Mouse (Mus musculus) MEL (cell line): ENCODE results near the gene Gm20388. TPM values are rescaled to one million over a fixed set of nuclear protein-coding genes. Genes with fewer than 3 reads are reported as not detected.

ENCODE experiments used
- DNase-seq: peaks from one replicate; pipeline ENCODE4 v3.0.0; 2011; ENCODE audit warnings: low read depth, low spot score
- H3K27ac ChIP-seq: 2 replicates; pipeline ENCODE4 v1.5.1; 2012; ENCODE audit warnings: low read depth, mild to moderate bottlenecking, control low read depth, low read length, moderate library complexity; ENCODE audit not compliant: control insufficient read depth
- H3K27me3 ChIP-seq, 2 experiments: fragments of 150-350 bp in 1 of 2; sonication (generic) in 1 of 2; 2 replicates each; pipeline ENCODE4 v1.6.1; 2012; ENCODE audit warnings: low read length in 2 of 2, mild to moderate bottlenecking in 2 of 2, improper control_type of control experiment in 1 of 2, moderate library complexity in 1 of 2; ENCODE audit not compliant: insufficient read depth in 2 of 2, control insufficient read depth in 1 of 2
- H3K36me3 ChIP-seq, 2 experiments: 2 replicates each; pipeline ENCODE4 v1.6.1; 2012 to 2014; ENCODE audit warnings: low read length in 2 of 2, improper control_type of control experiment in 1 of 2, inconsistent platforms in 1 of 2, mild to moderate bottlenecking in 1 of 2; ENCODE audit not compliant: insufficient read depth in 2 of 2, control insufficient read depth in 1 of 2
- H3K4me1 ChIP-seq, 2 experiments: fragments of 150-350 bp in 1 of 2; sonication (generic) in 1 of 2; 2 replicates each; pipeline ENCODE4 v1.6.1; 2012; ENCODE audit warnings: low read length in 2 of 2, improper control_type of control experiment in 1 of 2, mild to moderate bottlenecking in 1 of 2; ENCODE audit not compliant: insufficient read depth in 2 of 2, control insufficient read depth in 1 of 2
- H3K4me3 ChIP-seq, 2 experiments: fragments of 150-350 bp in 1 of 2; sonication (generic) in 1 of 2; 2 replicates each; pipeline ENCODE4 v1.5.1; 2012; ENCODE audit warnings: low read depth in 2 of 2, low read length in 2 of 2, mild to moderate bottlenecking in 2 of 2, moderate library complexity in 2 of 2, control low read depth in 1 of 2, improper control_type of control experiment in 1 of 2; ENCODE audit not compliant: control insufficient read depth in 1 of 2, insufficient read depth in 1 of 2
- H3K79me2 ChIP-seq: 2 replicates; pipeline ENCODE4 v1.6.1; 2012; ENCODE audit warnings: mild to moderate bottlenecking, low read length, moderate library complexity; ENCODE audit not compliant: control insufficient read depth, poor library complexity, insufficient read depth
- H3K9ac ChIP-seq: 2 replicates; pipeline ENCODE4 v1.6.1; 2012; ENCODE audit warnings: low read depth, mild to moderate bottlenecking, control low read depth, low read length, moderate library complexity; ENCODE audit not compliant: control insufficient read depth, poor library complexity, severe bottlenecking
- H3K9me3 ChIP-seq: fragments of 150-350 bp; sonication (generic); replicated peaks from 2 replicates; pipeline ENCODE4 v1.6.1; 2012; ENCODE audit warnings: mild to moderate bottlenecking, low read length, improper control_type of control experiment, moderate library complexity; ENCODE audit not compliant: insufficient read depth
- BHLHE40 ChIP-seq: IDR thresholded peaks from 2 replicates; pipeline ENCODE4 v1.6.1; 2012; ENCODE audit warnings: low read depth, mild to moderate bottlenecking, inconsistent platforms, low read length, improper control_type of control experiment, borderline replicate concordance
- CTCF ChIP-seq, 3 experiments: IDR thresholded peaks in 2 of 3; conservative IDR thresholded peaks in 1 of 3; 2 replicates each; pipeline ENCODE4 v1.5.1; 2011 to 2012; ENCODE audit warnings: low read length in 3 of 3, low read depth in 2 of 3, mild to moderate bottlenecking in 2 of 3, improper control_type of control experiment in 1 of 3, inconsistent platforms in 1 of 3, mixed read lengths in 1 of 3, moderate library complexity in 1 of 3; ENCODE audit not compliant: control insufficient read depth in 1 of 3, insufficient read depth in 1 of 3, poor library complexity in 1 of 3, severe bottlenecking in 1 of 3
- E2F4 ChIP-seq: IDR thresholded peaks from 2 replicates; pipeline ENCODE4 v1.6.1; 2011; ENCODE audit warnings: low read depth, low read length, improper control_type of control experiment, borderline replicate concordance
- ELF1 ChIP-seq: IDR thresholded peaks from 2 replicates; pipeline ENCODE4 v1.6.1; 2014; ENCODE audit warnings: low read depth, mild to moderate bottlenecking, inconsistent platforms, low read length, improper control_type of control experiment, moderate library complexity
- GATA1 ChIP-seq: IDR thresholded peaks from 2 replicates; pipeline ENCODE4 v1.6.1; 2011; ENCODE audit warnings: low read depth, low read length, improper control_type of control experiment
- HCFC1 ChIP-seq: IDR thresholded peaks from 2 replicates; pipeline ENCODE4 v1.6.1; 2012; ENCODE audit warnings: low read depth, mild to moderate bottlenecking, inconsistent platforms, low read length, improper control_type of control experiment, moderate library complexity
- MEF2A ChIP-seq: IDR thresholded peaks from 2 replicates; pipeline ENCODE4 v1.6.1; 2014; ENCODE audit warnings: low read depth, mild to moderate bottlenecking, inconsistent platforms, low read length, improper control_type of control experiment; ENCODE audit not compliant: poor library complexity, insufficient replicate concordance, severe bottlenecking; ENCODE audit errors: extremely low read depth
- MXI1 ChIP-seq: IDR thresholded peaks from 2 replicates; pipeline ENCODE4 v1.6.1; 2011; ENCODE audit warnings: mild to moderate bottlenecking, low read depth, low read length, improper control_type of control experiment
- MYB ChIP-seq: IDR thresholded peaks from 2 replicates; pipeline ENCODE4 v1.6.1; 2011; ENCODE audit warnings: mild to moderate bottlenecking, low read depth, low read length, improper control_type of control experiment
- MYC ChIP-seq: IDR thresholded peaks from 2 replicates; pipeline ENCODE4 v1.6.1; 2011; ENCODE audit warnings: low read depth, mild to moderate bottlenecking, low read length, improper control_type of control experiment, moderate library complexity
- NELFE ChIP-seq: IDR thresholded peaks from 2 replicates; pipeline ENCODE4 v1.6.1; 2011; ENCODE audit warnings: low read depth, low read length, improper control_type of control experiment
- POLR2AphosphoS5 ChIP-seq: IDR thresholded peaks from 2 replicates; pipeline ENCODE4 v1.6.1; 2012; ENCODE audit warnings: low read depth, borderline replicate concordance, mild to moderate bottlenecking, inconsistent platforms, low read length, moderate library complexity, mixed read lengths
- RAD21 ChIP-seq: IDR thresholded peaks from 2 replicates; pipeline ENCODE4 v1.6.1; 2011; ENCODE audit warnings: mild to moderate bottlenecking, low read depth, low read length, improper control_type of control experiment
- RCOR1 ChIP-seq: IDR thresholded peaks from 2 replicates; pipeline ENCODE4 v1.6.1; 2012; ENCODE audit warnings: low read depth, mild to moderate bottlenecking, inconsistent platforms, low read length, improper control_type of control experiment
- SIN3A ChIP-seq: IDR thresholded peaks from 2 replicates; pipeline ENCODE4 v1.6.1; 2012; ENCODE audit warnings: low read length, improper control_type of control experiment, inconsistent platforms
- TAL1 ChIP-seq: IDR thresholded peaks from 2 replicates; pipeline ENCODE4 v1.6.1; 2012; ENCODE audit warnings: mild to moderate bottlenecking, inconsistent platforms, low read length, moderate library complexity, mixed read lengths
- TBP ChIP-seq: IDR thresholded peaks from 2 replicates; pipeline ENCODE4 v1.8.0; 2011; ENCODE audit warnings: low read depth, low read length, improper control_type of control experiment
- UBTF ChIP-seq: IDR thresholded peaks from 2 replicates; pipeline ENCODE4 v1.6.1; 2012; ENCODE audit warnings: low read depth, mild to moderate bottlenecking, inconsistent platforms, low read length, improper control_type of control experiment, moderate library complexity, borderline replicate concordance; ENCODE audit not compliant: insufficient read depth
- USF1 ChIP-seq: IDR thresholded peaks from 2 replicates; pipeline ENCODE4 v1.6.1; 2014; ENCODE audit warnings: low read depth, mild to moderate bottlenecking, inconsistent platforms, low read length, improper control_type of control experiment, moderate library complexity
- ZC3H11A ChIP-seq: IDR thresholded peaks from 2 replicates; pipeline ENCODE4 v1.6.1; 2012; ENCODE audit warnings: low read depth, mild to moderate bottlenecking, inconsistent platforms, low read length, improper control_type of control experiment
- ZMIZ1 ChIP-seq: IDR thresholded peaks from 2 replicates; pipeline ENCODE4 v1.6.1; 2012; ENCODE audit warnings: low read depth, mild to moderate bottlenecking, inconsistent platforms, low read length, improper control_type of control experiment, moderate library complexity
- ZNF384 ChIP-seq: IDR thresholded peaks from 2 replicates; pipeline ENCODE4 v1.6.1; 2012; ENCODE audit warnings: low read depth, mild to moderate bottlenecking, inconsistent platforms, low read length, improper control_type of control experiment
- polyA plus RNA-seq, 2 experiments: library from polyadenylated mRNA; stranded (reverse) in 1 of 2; unstranded in 1 of 2; fragments of >175 nt in 1 of 2; fragments of >200 nt in 1 of 2; gene quantifications; 2 replicates each; pipeline versions ENCODE4 v1.2.1 to v1.2.4; 2012; ENCODE audit warnings: low replicate concordance in 2 of 2, low read depth in 1 of 2; ENCODE audit not compliant: insufficient read length in 2 of 2, insufficient read depth in 1 of 2, missing spikeins in 1 of 2
- total RNA-seq: library from RNA; depleted of rRNA; stranded (reverse); fragments of 300-350 nt; gene quantifications from 2 replicates; pipeline ENCODE4 v1.2.3, GENCODE M21; 2012

Gm20388 gene
- total and polyA plus RNA-seq, 3 experiments = 11.1 to 17.8 TPM; not detected in 1

DNA sequence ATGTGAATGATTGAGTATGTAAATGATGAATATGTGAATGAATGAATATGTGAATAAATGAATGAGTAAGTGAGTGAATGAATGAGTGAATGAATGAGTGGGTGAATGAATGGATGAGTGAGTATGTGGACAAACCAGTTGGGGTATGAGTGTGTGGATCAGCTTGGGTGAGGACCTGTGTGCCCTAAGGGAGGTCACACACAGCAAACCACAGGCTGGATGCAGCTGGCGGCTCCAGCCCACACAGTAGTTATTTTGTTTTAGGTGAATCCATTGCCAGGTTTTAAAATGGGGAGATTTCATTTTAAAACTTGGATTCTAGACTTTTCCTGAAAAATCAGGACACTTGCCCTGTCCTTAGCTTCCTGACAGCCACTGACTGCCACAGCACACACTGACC is 2341.1 kb downstream of the Gm20388 start:
- no peaks in the 10 kb centered on the region for H3K9me3 ChIP-seq
- H3K27me3 ChIP-seq = no peaks in the 10 kb centered on the region
- H3K27ac ChIP-seq = no peak overlapping the region
- no peaks in the 10 kb centered on the region for H3K4me1 ChIP-seq
- no peaks in the 10 kb centered on the region for H3K79me2 ChIP-seq
- DNase-seq = no peak
- H3K36me3 ChIP-seq = no peaks in the 10 kb centered on the region
- H3K9ac ChIP-seq = no peak overlapping the region
- H3K4me3 ChIP-seq = no peak overlapping the region
- TF ChIP-seq ZC3H11A = no peak
- no peak for TF ChIP-seq RCOR1
- no peak for TF ChIP-seq SIN3A
- no peak for TF ChIP-seq CTCF (IDR thresholded peaks at IDR 0.05 in 2 of 3, conservative IDR thresholded peaks at IDR 0.05 in 1 of 3; ENCODE audit: control insufficient read depth in 1 of 3, insufficient read depth in 1 of 3, low read depth in 2 of 3, low read length in 3 of 3, poor library complexity in 1 of 3, severe bottlenecking in 1 of 3)
- TF ChIP-seq GATA1 = no peak
- TF ChIP-seq ZNF384 = no peak
- TF ChIP-seq ELF1 = no peak
- TF ChIP-seq UBTF = no peak
- TF ChIP-seq ZMIZ1 = no peak
- TF ChIP-seq MXI1 = no peak
- no peak for TF ChIP-seq NELFE
- no peak for TF ChIP-seq USF1
- TF ChIP-seq RAD21 = no peak
- no peak for TF ChIP-seq HCFC1
- TF ChIP-seq, all 39 proteins: peak for 0

- TF ChIP-seq RAD21 (no peak), BHLHE40 (no peak), TAL1 (no peak), TBP (no peak), MYB (no peak), MYC (no peak), MEF2A (no peak), NELFE (no peak), E2F4 (no peak), POLR2AphosphoS5 (no peak), ZNF384 (no peak), HCFC1 (no peak)
- DNase-seq = no peak
- H3K27me3 ChIP-seq = no peaks in the 10 kb centered on the region
Observed at GRCm38 (mm10) chr8:122252366-122252765, 2341.7 kb downstream of the Gm20388 start.

More at GRCm38 (mm10) chr8:122252366-122252765, 2341.7 kb downstream of the Gm20388 start:
- H3K9ac ChIP-seq = no peak overlapping the region
- no peak overlapping the region for H3K4me3 ChIP-seq
- H3K4me1 ChIP-seq = no peaks in the 10 kb centered on the region
- no peak overlapping the region for H3K27ac ChIP-seq
- H3K9me3 ChIP-seq = no peaks in the 10 kb centered on the region
- no peaks in the 10 kb centered on the region for H3K79me2 ChIP-seq
- H3K36me3 ChIP-seq = no peaks in the 10 kb centered on the region
